Mouse (Mus musculus) lung, postnatal 0 days (tissue): ENCODE data around the gene Klrb1. TPM values are rescaled to one million over a fixed set of nuclear protein-coding genes. Genes with fewer than 3 reads are reported as not detected.
"Not testable (repeated sequence)": the region's sequence is repeated elsewhere in the genome, so short reads cannot be mapped to it uniquely, and the experiment has no call there.

Source experiments
- ATAC-seq: fragments of 200-750 bp; cut with Nextera tagmentation; 2 replicates; pipeline ENCODE4 v1.8.0; 2017; ENCODE audit warnings: moderate library complexity
- DNase-seq: peaks from one replicate; pipeline ENCODE4 v3.0.0-alpha.2; 2016; ENCODE audit warnings: low spot score
- H3K27ac ChIP-seq: fragments of 300-500 bp; sonication (generic); 2 replicates; pipeline ENCODE4 v1.5.1; 2014; ENCODE audit warnings: antibody characterized with exemption, mild to moderate bottlenecking, low read length, mixed read lengths
- H3K27me3 ChIP-seq: fragments of 300-500 bp; sonication (generic); replicated peaks from 2 replicates; pipeline ENCODE4 v1.6.1; 2014; ENCODE audit warnings: low read length, mixed read lengths; ENCODE audit not compliant: insufficient read depth
- H3K36me3 ChIP-seq: fragments of 300-500 bp; sonication (generic); 2 replicates; pipeline ENCODE4 v1.6.1; 2014; ENCODE audit warnings: low read length, mixed read lengths; ENCODE audit not compliant: insufficient read depth
- H3K4me1 ChIP-seq: fragments of 300-500 bp; sonication (generic); 2 replicates; pipeline ENCODE4 v1.6.1; 2014; ENCODE audit warnings: antibody characterized with exemption, low read depth, low read length, mixed read lengths; ENCODE audit not compliant: insufficient read depth
- H3K4me2 ChIP-seq: fragments of 300-500 bp; sonication (generic); replicated peaks from 2 replicates; pipeline ENCODE4 v1.6.1; 2014; ENCODE audit warnings: low read depth, mild to moderate bottlenecking, low read length, moderate library complexity, mixed read lengths
- H3K4me3 ChIP-seq: fragments of 300-500 bp; sonication (generic); 2 replicates; pipeline ENCODE4 v1.5.1; 2014; ENCODE audit warnings: low read depth, low read length
- H3K9ac ChIP-seq: fragments of 300-500 bp; sonication (generic); replicated peaks from 2 replicates; pipeline ENCODE4 v1.6.1; 2014; ENCODE audit warnings: low read depth, mild to moderate bottlenecking
- H3K9me3 ChIP-seq: fragments of 300-500 bp; sonication (generic); 2 replicates; pipeline ENCODE4 v1.6.1; 2016; ENCODE audit warnings: low read length, mixed read lengths
- CTCF ChIP-seq: IDR thresholded peaks from 2 replicates; pipeline ENCODE4 v1.5.1; 2016; ENCODE audit warnings: antibody characterized with exemption, mild to moderate bottlenecking
- EP300 ChIP-seq: IDR thresholded peaks from 2 replicates; pipeline ENCODE4 v1.6.1; 2016; ENCODE audit warnings: antibody characterized with exemption, mild to moderate bottlenecking, control low read depth
- WGBS: fragments of 180-500 bp; shearing (Covaris S2); extraction: QIAGEN DNeasy Blood & Tissue Kit; methylation state at CpG from one replicate; pipeline ENCODE4 v1.1.7; 2014; 5-methylcytosine and 5-hydroxymethylcytosine counted together
- polyA plus RNA-seq: library from polyadenylated mRNA; unstranded; fragments of >200 nt; fragmentation: Nextera tagmentation; extraction: Ambion mirVana; gene quantifications from 2 replicates; pipeline ENCODE4 v1.2.1, GENCODE M21; 2015

Klrb1 gene
- not detected in 2 replicates for polyA plus RNA-seq

GRCm38 (mm10) chr6:128722959-128723358 is at the start of gene Klrb1:
Klrb1 (minus strand) TSS chr6:128723059.
- H3K9ac ChIP-seq = no peak within 1 kb of the TSS
- 76% methylated on average over 4 of the region's 4 CpGs for WGBS
- ATAC-seq = no peak
- TF ChIP-seq EP300 (no peak), CTCF (no peak)
- H3K27ac ChIP-seq = no peak within 1 kb of the TSS
- H3K4me2 ChIP-seq = no peak within 1 kb of the TSS
- H3K4me3 ChIP-seq = no peak within 1 kb of the TSS
- no peaks in the 10 kb centered on the region for H3K4me1 ChIP-seq
- H3K27me3 ChIP-seq = no peaks in the 10 kb centered on the region
- no peak for DNase-seq
- H3K36me3 ChIP-seq = no peaks in the 10 kb centered on the region
- no peaks in the 10 kb centered on the region for H3K9me3 ChIP-seq

- Histone ChIP-seq H3K4me3 (no peak overlapping the region), H3K27me3 (no peaks in the 10 kb centered on the region), H3K36me3 (no peaks in the 10 kb centered on the region), H3K27ac (peak overlapping the region; percentile 6; the same call in 1 of the 2 replicates), H3K9me3 (no peaks in the 10 kb centered on the region), H3K4me1 (no peaks in the 10 kb centered on the region), H3K4me2 (peak overlapping the region; percentile 14; the same call in 1 of the 2 replicates), H3K9ac (no peak overlapping the region)
- TF ChIP-seq CTCF = no peak
- TF ChIP-seq EP300 = no peak
- ATAC-seq = peak; percentile 51
- WGBS = 67% methylated on average over 10 of the region's 10 CpGs
- no peak for DNase-seq
Observed at GRCm38 (mm10) chr6:128769481-128770253, 46.8 kb upstream of the Klrb1 start.

GRCm38 (mm10) chr6:128768047-128768446 is 45.2 kb upstream of the Klrb1 start:
- no peak for ATAC-seq
- no peak overlapping the region for H3K4me2 ChIP-seq
- no peaks in the 10 kb centered on the region for H3K27me3 ChIP-seq
- H3K36me3 ChIP-seq = no peaks in the 10 kb centered on the region
- H3K4me3 ChIP-seq = no peak overlapping the region
- no peak for DNase-seq
- no peaks in the 10 kb centered on the region for H3K4me1 ChIP-seq
- H3K9ac ChIP-seq = no peak overlapping the region
- TF ChIP-seq CTCF = no peak
- no peaks in the 10 kb centered on the region for H3K9me3 ChIP-seq
- no peak overlapping the region for H3K27ac ChIP-seq
- WGBS = 69% methylated on average over 4 of the region's 4 CpGs

DNA sequence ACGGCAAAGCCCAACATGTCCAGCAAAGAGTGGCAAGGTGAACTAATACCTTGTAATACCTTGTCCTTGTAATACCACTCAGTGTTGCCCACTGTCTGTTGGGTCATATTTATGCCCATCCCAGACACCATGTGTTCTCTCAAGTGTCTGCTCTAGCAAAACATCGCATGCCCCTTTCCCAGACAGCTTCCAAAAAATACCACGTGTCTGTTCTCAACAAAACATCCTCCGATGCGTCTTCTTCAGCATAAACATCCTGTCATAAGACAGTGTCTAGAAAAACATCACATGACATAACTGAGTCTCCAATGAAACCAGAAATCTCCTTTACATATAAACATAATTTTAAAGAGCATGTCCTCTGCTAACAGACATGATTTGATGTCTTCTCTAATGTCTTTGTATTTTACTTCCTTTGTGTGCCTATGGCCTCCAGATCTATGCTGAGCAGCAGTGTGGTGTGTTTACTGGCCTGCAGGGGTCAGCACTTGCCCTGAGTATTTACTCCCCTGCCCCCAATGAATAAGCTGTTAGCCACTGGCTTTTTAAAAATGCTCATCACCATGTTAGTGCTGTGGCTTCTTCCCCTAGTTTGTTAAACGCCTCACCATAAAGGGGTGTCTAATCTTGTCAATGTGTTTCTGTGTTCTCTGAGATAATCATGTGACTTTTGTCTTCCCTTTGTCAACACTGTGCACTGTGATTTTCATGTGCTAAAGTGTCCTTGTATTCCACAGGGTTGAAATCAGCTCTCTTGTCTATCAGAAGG is 43.8 kb upstream of the Klrb1 start:
- not testable (repeated sequence) for H3K27ac ChIP-seq, H3K4me1 ChIP-seq, H3K9ac ChIP-seq, H3K27me3 ChIP-seq, H3K36me3 ChIP-seq, H3K9me3 ChIP-seq, H3K4me3 ChIP-seq, H3K4me2 ChIP-seq
- ATAC-seq (peak; percentile 25; the same call in 1 of the 2 replicates), DNase-seq (peak; percentile 69)
- 46% methylated on average over 6 of the region's 6 CpGs for WGBS
- TF ChIP-seq CTCF = peak; percentile 69

DNA sequence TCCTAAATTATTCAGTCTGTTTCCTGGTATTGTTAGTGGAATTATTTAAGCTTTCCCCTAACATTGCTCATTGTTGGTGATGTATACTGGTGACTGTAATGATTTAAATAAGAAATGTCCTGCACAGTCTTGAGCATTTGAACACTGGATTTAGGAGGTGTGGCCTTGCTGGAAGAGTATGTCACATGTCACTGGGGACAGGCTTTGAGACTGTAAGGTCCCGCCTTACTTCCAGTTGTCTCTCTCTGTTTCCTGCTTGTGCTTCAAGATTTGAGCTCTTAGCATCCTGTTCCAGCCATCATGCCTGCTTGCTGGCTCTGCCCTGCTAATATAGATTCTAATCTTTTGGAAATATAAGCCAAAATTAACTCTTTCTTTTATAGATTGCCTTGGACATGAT is 42.4 kb upstream of the Klrb1 start:
- 65% methylated on average over 1 of the region's 1 CpGs for WGBS
- ATAC-seq = no peak
- 0 out of 2 replicates have a peak, but pooled peaks cover 3% of the 10 kb centered on the region for H3K4me1 ChIP-seq
- no peaks in the 10 kb centered on the region for H3K36me3 ChIP-seq
- H3K9ac ChIP-seq = no peak overlapping the region
- TF ChIP-seq EP300 = no peak
- TF ChIP-seq CTCF = no peak
- no peaks in the 10 kb centered on the region for H3K27me3 ChIP-seq
- no peak overlapping the region for H3K4me3 ChIP-seq
- no peak for DNase-seq
- no peak overlapping the region for H3K4me2 ChIP-seq
- no peaks in the 10 kb centered on the region for H3K9me3 ChIP-seq
- no peak overlapping the region for H3K27ac ChIP-seq

DNA sequence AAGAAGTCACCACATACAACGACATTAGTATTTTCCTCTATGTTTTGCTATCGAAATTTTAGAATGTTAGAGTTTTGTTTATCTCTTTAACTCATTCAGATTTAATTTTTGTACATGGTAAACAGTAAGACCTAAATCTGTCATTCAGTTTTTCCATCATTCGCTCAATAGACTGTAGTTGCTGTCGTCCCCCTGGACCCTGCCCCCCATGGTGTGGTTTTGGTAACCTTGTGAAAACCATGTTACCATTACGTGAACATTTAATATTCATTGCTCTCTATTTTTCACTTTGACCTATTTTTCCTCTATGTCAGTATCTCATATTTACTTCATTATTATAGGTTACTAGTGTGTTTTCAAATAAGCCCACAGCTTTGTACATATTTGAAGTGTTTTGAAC is 41.7 kb upstream of the Klrb1 start:
- WGBS = 21% methylated on average over 5 of the region's 5 CpGs
- Histone ChIP-seq H3K9me3 (no peaks in the 10 kb centered on the region), H3K27ac (no peak overlapping the region), H3K36me3 (no peaks in the 10 kb centered on the region), H3K27me3 (no peaks in the 10 kb centered on the region), H3K4me3 (peak overlapping the region; percentile 11; the same call in 1 of the 2 replicates), H3K4me2 (no peak overlapping the region; the same call in 1 of the 2 replicates), H3K9ac (no peak overlapping the region), H3K4me1 (0 out of 2 replicates have a peak, but pooled peaks cover 3% of the 10 kb centered on the region)
- TF ChIP-seq EP300 (no peak), CTCF (no peak)
- ATAC-seq = no peak
- DNase-seq = no peak
